Mouse (Mus musculus) intestine, embryonic 15.5 days (tissue): ENCODE measurements around the gene Myo18b. TPM values are rescaled to one million over a fixed set of nuclear protein-coding genes. Genes with fewer than 3 reads are reported as not detected.

Experiments
- ATAC-seq: fragments of 200-750 bp; cut with Nextera tagmentation; 2 replicates; pipeline ENCODE4 v1.8.0; 2017; ENCODE audit warnings: moderate TSS enrichment, moderate library complexity
- H3K27ac ChIP-seq: fragments of 300-500 bp; sonication (generic); 2 replicates; pipeline ENCODE4 v1.5.1; 2015; ENCODE audit warnings: mild to moderate bottlenecking, inconsistent platforms
- H3K27me3 ChIP-seq: fragments of 300-500 bp; sonication (generic); replicated peaks from 2 replicates; pipeline ENCODE4 v1.6.1; 2015; ENCODE audit warnings: inconsistent platforms
- H3K36me3 ChIP-seq: fragments of 300-500 bp; sonication (generic); 2 replicates; pipeline ENCODE4 v1.6.1; 2015; ENCODE audit warnings: inconsistent platforms
- H3K4me1 ChIP-seq: fragments of 300-500 bp; sonication (generic); replicated peaks from 2 replicates; pipeline ENCODE4 v1.6.1; 2015; ENCODE audit warnings: inconsistent platforms
- H3K4me2 ChIP-seq: fragments of 300-500 bp; sonication (generic); replicated peaks from 2 replicates; pipeline ENCODE4 v1.6.1; 2015; ENCODE audit warnings: mild to moderate bottlenecking, inconsistent platforms
- H3K4me3 ChIP-seq: fragments of 300-500 bp; sonication (generic); replicated peaks from 2 replicates; pipeline ENCODE4 v1.5.1; 2015; ENCODE audit warnings: inconsistent platforms
- H3K9ac ChIP-seq: fragments of 300-500 bp; sonication (generic); 2 replicates; pipeline ENCODE4 v1.6.1; 2015; ENCODE audit warnings: inconsistent platforms
- H3K9me3 ChIP-seq: fragments of 300-500 bp; sonication (generic); 2 replicates; pipeline ENCODE4 v1.6.1; 2016; ENCODE audit warnings: inconsistent platforms
- WGBS: fragments of 180-500 bp; shearing (Covaris S2); methylation state at CpG from one replicate; pipeline ENCODE4 v1.1.7; 2015; 5-methylcytosine and 5-hydroxymethylcytosine counted together
- polyA plus RNA-seq: library from polyadenylated mRNA; unstranded; fragments of >200 nt; fragmentation: Nextera tagmentation; extraction: Ambion mirVana; gene quantifications from 2 replicates; pipeline ENCODE4 v1.2.1, GENCODE M21; 2015

Myo18b gene
- polyA plus RNA-seq, 1 experiment from 2014 or later, result 0.39 TPM

DNA sequence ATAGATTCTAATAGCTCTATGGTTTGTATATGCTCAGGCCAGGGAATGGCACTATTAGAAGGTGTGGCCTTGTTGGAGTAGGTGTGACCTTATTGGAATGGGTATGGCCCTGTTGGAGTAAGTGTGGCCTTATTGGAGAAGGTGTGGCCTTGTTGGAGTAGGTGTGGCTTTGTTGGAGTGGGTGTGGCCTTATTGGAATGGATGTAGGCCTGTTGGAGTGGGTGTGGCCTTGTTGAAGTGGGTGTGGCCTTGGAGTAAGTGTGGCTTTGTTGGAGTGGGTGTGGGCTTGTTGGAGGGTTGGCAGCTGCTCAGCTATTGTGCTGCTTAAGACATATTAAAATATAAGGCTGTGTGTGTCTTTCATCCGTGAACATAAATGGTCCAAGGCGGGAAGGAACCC, 249.3 kb downstream of the Myo18b start:
- 94% methylated on average over 2 of the region's 2 CpGs for WGBS
- Histone ChIP-seq H3K9me3 (no peaks in the 10 kb centered on the region), H3K27me3 (0 out of 2 replicates have a peak, but pooled peaks cover 3% of the 10 kb centered on the region), H3K4me1 (peaks cover 4% of the 10 kb centered on the region; the same call in 1 of the 2 replicates), H3K9ac (no peak overlapping the region), H3K4me3 (no peak overlapping the region), H3K27ac (no peak overlapping the region), H3K36me3 (no peaks in the 10 kb centered on the region), H3K4me2 (no peak overlapping the region)
- no peak for ATAC-seq

DNA sequence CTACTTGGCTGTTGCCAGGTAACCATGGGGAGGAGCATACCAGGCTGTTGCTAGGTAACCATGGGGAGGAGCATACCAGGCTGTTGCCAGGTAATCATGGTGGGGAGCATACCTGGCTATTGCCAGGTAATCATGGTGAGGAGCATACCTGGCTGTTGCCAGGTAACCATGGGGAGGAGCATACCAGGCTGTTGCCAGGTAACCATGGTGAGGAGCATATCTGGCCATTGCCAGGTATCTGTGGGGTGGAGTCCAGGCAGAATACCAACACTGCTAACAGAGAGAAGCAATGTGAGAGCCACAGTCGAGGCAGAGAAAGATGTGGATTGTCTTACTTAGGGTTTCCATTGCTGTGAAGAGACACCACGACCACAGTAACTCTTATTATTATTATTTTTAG, 250.6 kb downstream of the Myo18b start:
- Histone ChIP-seq H3K4me2 (no peak overlapping the region), H3K4me3 (no peak overlapping the region), H3K27me3 (0 out of 2 replicates have a peak, but pooled peaks cover 10% of the 10 kb centered on the region), H3K36me3 (no peaks in the 10 kb centered on the region), H3K4me1 (peaks cover 9% of the 10 kb centered on the region; the same call in 1 of the 2 replicates), H3K9me3 (no peaks in the 10 kb centered on the region), H3K9ac (no peak overlapping the region), H3K27ac (no peak overlapping the region)
- 75% methylated on average over 2 of the region's 2 CpGs for WGBS
- no peak for ATAC-seq

DNA sequence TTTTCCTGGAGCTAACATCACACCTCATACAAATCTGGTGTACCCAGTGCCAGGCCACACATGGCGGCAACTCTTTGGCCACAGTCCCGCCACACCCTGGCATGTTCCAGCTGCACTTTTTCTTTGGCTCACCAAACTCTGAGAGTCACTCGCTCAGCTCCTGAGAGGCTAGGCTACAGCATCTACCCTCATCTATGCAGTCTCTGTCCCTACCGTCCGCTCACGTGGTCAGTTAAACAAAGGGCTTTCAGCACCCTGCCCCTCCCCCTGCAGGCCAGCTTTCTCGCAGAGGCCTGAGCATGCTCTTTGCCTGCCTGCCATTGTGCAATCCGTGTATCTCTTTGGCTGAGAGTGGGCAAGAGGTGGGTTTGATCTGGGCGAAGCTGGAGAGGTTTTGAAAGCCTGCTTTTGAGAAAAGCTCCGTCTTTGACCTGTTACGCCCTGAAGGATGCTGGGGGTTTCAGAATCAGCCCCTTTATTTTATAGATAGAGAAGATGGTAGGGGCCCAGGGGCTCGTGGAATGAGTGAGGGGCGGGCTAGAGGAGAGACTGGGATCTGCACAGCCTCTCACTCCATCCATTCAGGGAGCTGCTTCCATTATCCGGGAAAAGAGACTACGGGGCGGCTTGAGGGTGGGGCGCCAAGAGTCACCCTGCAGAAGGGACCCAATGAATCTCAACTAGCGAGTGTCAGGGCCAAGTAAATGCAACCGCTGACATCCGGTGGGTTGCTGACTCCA, 252.5 kb downstream of the Myo18b start:
- no peak for ATAC-seq
- no peaks in the 10 kb centered on the region for H3K36me3 ChIP-seq
- 49% methylated on average over 20 of the region's 20 CpGs for WGBS
- no peak overlapping the region for H3K27ac ChIP-seq
- H3K4me3 ChIP-seq, result no peak overlapping the region
- no peak overlapping the region for H3K9ac ChIP-seq
- H3K27me3 ChIP-seq, result 0 out of 2 replicates have a peak, but pooled peaks cover 11% of the 10 kb centered on the region
- H3K4me1 ChIP-seq, result peaks cover 10% of the 10 kb centered on the region; the same call in 1 of the 2 replicates
- H3K9me3 ChIP-seq, result no peaks in the 10 kb centered on the region
- H3K4me2 ChIP-seq, result no peak overlapping the region

DNA sequence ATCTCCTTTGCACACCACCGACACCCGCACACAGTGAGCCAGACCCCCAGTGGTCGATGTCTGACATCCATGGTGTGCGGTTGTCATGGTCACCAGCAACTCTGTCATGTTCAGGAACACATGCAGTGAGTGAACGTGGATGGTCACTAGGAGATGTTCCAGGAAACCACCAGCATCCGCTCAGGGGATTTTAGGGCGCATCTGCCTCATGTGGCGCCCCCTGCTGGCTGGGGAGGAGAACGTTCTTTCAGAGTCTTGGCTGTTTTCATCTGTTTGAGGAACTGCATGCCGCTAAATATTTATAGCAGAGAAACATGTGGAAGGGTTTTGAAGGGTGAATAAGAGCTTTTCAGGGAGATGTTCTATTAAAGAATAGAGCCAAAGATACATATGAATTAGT, 253.4 kb downstream of the Myo18b start:
- Histone ChIP-seq H3K9me3 (no peaks in the 10 kb centered on the region), H3K27me3 (0 out of 2 replicates have a peak, but pooled peaks cover 11% of the 10 kb centered on the region), H3K4me3 (no peak overlapping the region), H3K4me1 (peaks cover 10% of the 10 kb centered on the region; the same call in 1 of the 2 replicates), H3K36me3 (no peaks in the 10 kb centered on the region), H3K4me2 (no peak overlapping the region), H3K27ac (no peak overlapping the region), H3K9ac (no peak overlapping the region)
- no peak for ATAC-seq
- WGBS, result 57% methylated on average over 10 of the region's 10 CpGs

DNA sequence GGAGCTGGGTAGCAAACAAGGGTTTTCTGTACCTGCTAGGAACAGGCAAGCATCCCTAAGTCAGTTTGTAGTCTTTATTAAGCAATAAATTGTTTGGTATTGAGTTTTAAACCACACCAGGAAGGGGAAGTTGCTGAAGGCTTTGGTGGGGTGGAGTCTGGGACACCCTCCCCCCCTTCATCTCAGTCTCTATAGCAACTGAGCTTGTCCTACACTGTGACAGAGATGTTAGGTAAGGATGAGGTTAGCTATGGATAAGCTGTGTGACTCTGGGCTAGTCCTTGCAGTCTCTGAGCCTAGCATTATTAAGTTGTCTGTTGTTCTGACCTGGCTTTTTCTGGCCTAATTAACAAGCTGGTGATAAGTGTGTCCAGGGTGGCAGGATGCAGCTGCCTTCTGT, 254.4 kb downstream of the Myo18b start:
- no peak overlapping the region for H3K4me2 ChIP-seq
- no peaks in the 10 kb centered on the region for H3K9me3 ChIP-seq
- H3K27me3 ChIP-seq, result 0 out of 2 replicates have a peak, but pooled peaks cover 11% of the 10 kb centered on the region
- no peak overlapping the region for H3K27ac ChIP-seq
- no peak overlapping the region for H3K9ac ChIP-seq
- H3K4me3 ChIP-seq, result no peak overlapping the region
- H3K4me1 ChIP-seq, result peaks cover 10% of the 10 kb centered on the region; the same call in 1 of the 2 replicates
- no peak for ATAC-seq
- H3K36me3 ChIP-seq, result no peaks in the 10 kb centered on the region

DNA sequence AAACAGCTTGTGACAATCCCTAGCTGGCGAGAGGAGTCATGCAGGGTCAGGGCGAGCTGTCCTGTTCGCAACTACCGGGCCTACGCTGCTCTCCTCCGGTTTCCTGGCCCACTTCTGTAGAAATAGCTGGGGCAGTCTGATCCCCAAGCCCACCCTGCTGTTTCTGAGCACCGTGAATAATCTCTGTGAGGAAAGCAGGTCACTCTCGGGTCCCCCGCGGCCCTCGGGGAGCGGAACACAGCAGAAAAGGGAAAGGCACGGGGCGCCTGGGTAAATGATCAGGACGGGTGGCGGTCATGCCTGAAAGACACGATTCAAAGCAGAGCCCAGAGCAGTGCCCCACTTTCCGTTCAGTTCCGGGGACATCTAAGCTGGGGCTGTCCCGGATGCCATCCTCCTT, 255.0 kb downstream of the Myo18b start:
- Histone ChIP-seq H3K36me3 (no peaks in the 10 kb centered on the region), H3K4me2 (peak overlapping the region; percentile 30), H3K9me3 (no peaks in the 10 kb centered on the region), H3K27ac (no peak overlapping the region), H3K4me3 (no peak overlapping the region), H3K27me3 (0 out of 2 replicates have a peak, but pooled peaks cover 11% of the 10 kb centered on the region), H3K9ac (no peak overlapping the region), H3K4me1 (peaks cover 10% of the 10 kb centered on the region; the same call in 1 of the 2 replicates)
- no peak for ATAC-seq
- WGBS, result 19% methylated on average over 20 of the region's 20 CpGs

DNA sequence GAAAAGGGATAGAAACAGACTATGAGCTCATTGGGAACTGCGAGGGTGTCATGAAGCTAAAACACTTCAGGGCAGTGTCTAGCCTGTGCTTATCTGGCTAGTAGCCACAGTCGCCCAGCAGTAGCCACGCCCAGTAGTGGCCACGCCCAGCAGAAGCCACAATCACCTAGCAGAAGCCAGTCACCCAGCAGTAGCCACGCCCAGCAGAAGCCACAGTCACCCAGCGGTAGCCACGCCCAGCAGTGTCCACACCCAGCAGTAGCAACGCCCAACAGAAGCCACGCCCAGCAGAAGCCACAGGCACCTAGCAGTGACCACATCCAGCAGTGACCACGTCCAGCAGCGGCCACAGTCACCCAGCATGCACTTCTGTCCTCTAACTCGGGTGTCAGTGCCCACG, 255.5 kb downstream of the Myo18b start:
- peak; percentile 75; the same call in 1 of the 2 replicates for ATAC-seq
- 0 out of 2 replicates have a peak, but pooled peaks cover 11% of the 10 kb centered on the region for H3K27me3 ChIP-seq
- peak overlapping the region; percentile 30 for H3K4me2 ChIP-seq
- H3K9ac ChIP-seq, result no peak overlapping the region
- no peak overlapping the region for H3K27ac ChIP-seq
- H3K4me3 ChIP-seq, result no peak overlapping the region
- H3K36me3 ChIP-seq, result no peaks in the 10 kb centered on the region
- 24% methylated on average over 13 of the region's 13 CpGs for WGBS
- H3K9me3 ChIP-seq, result no peaks in the 10 kb centered on the region
- H3K4me1 ChIP-seq, result peaks cover 10% of the 10 kb centered on the region; the same call in 1 of the 2 replicates

Other genes with a start within 250 kb of the Myo18b start
- 13.0 and 13.4 TPM in 2 replicates for gene Grk3, start 119.4 kb upstream of the Myo18b start, polyA plus RNA-seq
- gene Crybb2, start 173.8 kb upstream of the Myo18b start, polyA plus RNA-seq, result not detected in 2 replicates
- gene Crybb3, start 185.2 kb upstream of the Myo18b start, polyA plus RNA-seq, result 0.36 and 1.1 TPM in 2 replicates